Mouse (Mus musculus): ENCODE data around the gene Atp6v1g2. TPM values are rescaled to one million over a fixed set of nuclear protein-coding genes. Genes with fewer than 3 reads are reported as not detected.

The Atp6v1g2 gene
- polyA plus RNA-seq, 1 experiment, result 1.4 TPM

DNA sequence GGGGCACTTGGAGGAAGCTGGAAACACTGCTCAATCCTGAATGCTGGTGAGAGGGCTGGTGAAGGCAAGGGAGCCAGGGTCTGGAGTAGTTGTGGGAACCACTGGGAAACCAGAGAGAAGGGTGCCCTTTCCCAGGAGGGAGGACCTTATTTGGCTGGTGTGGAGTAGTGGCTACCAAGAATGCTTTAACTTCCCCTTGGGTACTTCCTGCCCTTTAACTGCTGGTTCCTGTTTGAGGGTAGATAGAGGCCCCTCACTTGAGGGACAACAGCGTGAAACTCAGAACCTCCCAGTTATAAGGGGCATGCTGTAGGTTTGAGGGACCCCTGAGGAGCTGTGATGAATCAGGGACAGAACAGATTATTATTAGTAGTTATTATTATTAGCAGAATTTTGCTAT, 44.3 kb upstream of the Atp6v1g2 start:
- H3K4me3 ChIP-seq (ENCODE audit: insufficient read depth, poor library complexity, severe bottlenecking), result no peak overlapping the region
- H3ac ChIP-seq (ENCODE audit: control insufficient read depth, insufficient read length, low read depth), result no peak overlapping the region
- no peaks in the 10 kb centered on the region for H3K79me3 ChIP-seq (ENCODE audit: low read depth)
- no peaks in the 10 kb centered on the region for H3K27me3 ChIP-seq (ENCODE audit: control insufficient read depth, insufficient read depth, insufficient read length)
- TF ChIP-seq MYOD1 (IDR thresholded peaks at IDR 0.05; ENCODE audit: control insufficient read depth, insufficient read length, low read depth), result no peak
- TF ChIP-seq CEBPB (IDR thresholded peaks at IDR 0.05; ENCODE audit: low read depth), result no peak
- no peak for TF ChIP-seq CTCF (IDR thresholded peaks at IDR 0.05; ENCODE audit: control insufficient read depth, insufficient read depth, insufficient read length)
- no peak for TF ChIP-seq MYOG (IDR thresholded peaks at IDR 0.05; ENCODE audit: control insufficient read depth, extremely low read depth, insufficient read length)
- no peak for TF ChIP-seq FOSL1 (IDR thresholded peaks at IDR 0.05; ENCODE audit: insufficient read depth, low read length, poor library complexity, severe bottlenecking)
- TF ChIP-seq USF1 (IDR thresholded peaks at IDR 0.05; ENCODE audit: low read depth), result no peak
- no peak for TF ChIP-seq MAX (IDR thresholded peaks at IDR 0.05)
- no peaks in the 10 kb centered on the region for H3K36me3 ChIP-seq (ENCODE audit: control insufficient read depth, insufficient read depth)
- H3K79me2 ChIP-seq (ENCODE audit: control insufficient read depth, insufficient read depth), result no peaks in the 10 kb centered on the region

DNA sequence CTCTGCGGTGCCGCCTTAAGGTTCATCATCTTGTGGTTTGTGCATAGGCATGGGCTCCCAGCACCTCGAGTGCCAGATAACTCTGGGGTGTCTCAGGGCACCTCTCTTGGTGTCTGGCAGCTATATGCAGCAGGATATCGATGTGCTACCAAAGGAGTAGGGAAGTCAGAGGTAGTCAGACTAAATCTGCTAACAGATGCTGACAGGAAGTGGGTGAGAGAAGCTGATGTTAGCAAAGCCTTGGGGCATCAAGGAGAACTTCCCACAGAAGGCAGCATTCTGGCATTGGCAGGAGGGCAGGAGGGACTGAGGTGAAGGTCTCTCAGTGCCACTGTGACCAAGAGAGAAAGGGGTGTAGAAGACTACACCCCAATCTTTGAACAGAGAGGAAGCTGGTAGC, 43.4 kb upstream of the Atp6v1g2 start:
- H3K79me3 ChIP-seq (ENCODE audit: low read depth), result no peaks in the 10 kb centered on the region
- no peaks in the 10 kb centered on the region for H3K36me3 ChIP-seq (ENCODE audit: control insufficient read depth, insufficient read depth)
- no peak overlapping the region for H3K4me3 ChIP-seq (ENCODE audit: insufficient read depth, poor library complexity, severe bottlenecking)
- H3K79me2 ChIP-seq (ENCODE audit: control insufficient read depth, insufficient read depth), result no peaks in the 10 kb centered on the region
- no peak overlapping the region for H3ac ChIP-seq (ENCODE audit: control insufficient read depth, insufficient read length, low read depth)
- H3K27me3 ChIP-seq (ENCODE audit: control insufficient read depth, insufficient read depth, insufficient read length), result no peaks in the 10 kb centered on the region
- TF ChIP-seq USF1 (IDR thresholded peaks at IDR 0.05; ENCODE audit: low read depth) (no peak), MYOG (IDR thresholded peaks at IDR 0.05; ENCODE audit: control insufficient read depth, extremely low read depth, insufficient read length) (no peak), FOSL1 (IDR thresholded peaks at IDR 0.05; ENCODE audit: insufficient read depth, low read length, poor library complexity, severe bottlenecking) (no peak), CTCF (IDR thresholded peaks at IDR 0.05; ENCODE audit: control insufficient read depth, insufficient read depth, insufficient read length) (no peak), MYOD1 (IDR thresholded peaks at IDR 0.05; ENCODE audit: control insufficient read depth, insufficient read length, low read depth) (no peak), MAX (IDR thresholded peaks at IDR 0.05) (no peak), CEBPB (IDR thresholded peaks at IDR 0.05; ENCODE audit: low read depth) (no peak)

GRCm38 (mm10) chr17:35191723-35192122, 41.7 kb upstream of the Atp6v1g2 start:
- H3K4me3 ChIP-seq (ENCODE audit: insufficient read depth, poor library complexity, severe bottlenecking), result no peak overlapping the region
- no peak overlapping the region for H3ac ChIP-seq (ENCODE audit: control insufficient read depth, insufficient read length, low read depth)
- TF ChIP-seq MYOD1 (IDR thresholded peaks at IDR 0.05; ENCODE audit: control insufficient read depth, insufficient read length, low read depth), result no peak
- no peak for TF ChIP-seq CEBPB (IDR thresholded peaks at IDR 0.05; ENCODE audit: low read depth)
- TF ChIP-seq CTCF (IDR thresholded peaks at IDR 0.05; ENCODE audit: control insufficient read depth, insufficient read depth, insufficient read length), result no peak
- no peaks in the 10 kb centered on the region for H3K79me2 ChIP-seq (ENCODE audit: control insufficient read depth, insufficient read depth)
- no peaks in the 10 kb centered on the region for H3K79me3 ChIP-seq (ENCODE audit: low read depth)
- no peaks in the 10 kb centered on the region for H3K36me3 ChIP-seq (ENCODE audit: control insufficient read depth, insufficient read depth)
- no peaks in the 10 kb centered on the region for H3K27me3 ChIP-seq (ENCODE audit: control insufficient read depth, insufficient read depth, insufficient read length)

DNA sequence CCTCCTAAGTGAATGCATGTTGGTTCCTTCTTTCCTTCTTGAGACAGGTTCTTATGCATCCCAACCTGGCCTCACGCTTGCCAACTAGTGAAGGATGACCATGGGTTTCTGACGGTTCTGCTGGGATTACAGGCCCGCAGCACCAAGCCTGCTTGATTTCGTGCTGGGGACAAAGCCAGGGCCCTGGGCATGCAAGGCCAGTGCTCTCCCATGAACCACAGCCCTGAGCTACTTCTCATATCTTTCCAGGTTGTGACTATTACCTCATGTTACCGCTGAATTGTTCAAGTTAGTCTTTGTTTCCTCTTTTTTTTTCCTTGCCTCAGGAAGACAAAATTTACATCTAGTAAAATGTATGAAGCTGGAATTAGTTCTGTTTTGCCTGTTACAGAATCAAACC, 40.5 kb upstream of the Atp6v1g2 start:
- H3K4me3 ChIP-seq (ENCODE audit: insufficient read depth, poor library complexity, severe bottlenecking), result no peak overlapping the region
- no peak for TF ChIP-seq CEBPB (IDR thresholded peaks at IDR 0.05; ENCODE audit: low read depth)
- TF ChIP-seq MYOG (IDR thresholded peaks at IDR 0.05; ENCODE audit: control insufficient read depth, extremely low read depth, insufficient read length), result no peak
- TF ChIP-seq MAX (IDR thresholded peaks at IDR 0.05), result no peak
- TF ChIP-seq FOSL1 (IDR thresholded peaks at IDR 0.05; ENCODE audit: insufficient read depth, low read length, poor library complexity, severe bottlenecking), result no peak
- no peaks in the 10 kb centered on the region for H3K79me3 ChIP-seq (ENCODE audit: low read depth)
- H3K79me2 ChIP-seq (ENCODE audit: control insufficient read depth, insufficient read depth), result no peaks in the 10 kb centered on the region
- no peak overlapping the region for H3ac ChIP-seq (ENCODE audit: control insufficient read depth, insufficient read length, low read depth)
- no peaks in the 10 kb centered on the region for H3K36me3 ChIP-seq (ENCODE audit: control insufficient read depth, insufficient read depth)
- no peaks in the 10 kb centered on the region for H3K27me3 ChIP-seq (ENCODE audit: control insufficient read depth, insufficient read depth, insufficient read length)

DNA sequence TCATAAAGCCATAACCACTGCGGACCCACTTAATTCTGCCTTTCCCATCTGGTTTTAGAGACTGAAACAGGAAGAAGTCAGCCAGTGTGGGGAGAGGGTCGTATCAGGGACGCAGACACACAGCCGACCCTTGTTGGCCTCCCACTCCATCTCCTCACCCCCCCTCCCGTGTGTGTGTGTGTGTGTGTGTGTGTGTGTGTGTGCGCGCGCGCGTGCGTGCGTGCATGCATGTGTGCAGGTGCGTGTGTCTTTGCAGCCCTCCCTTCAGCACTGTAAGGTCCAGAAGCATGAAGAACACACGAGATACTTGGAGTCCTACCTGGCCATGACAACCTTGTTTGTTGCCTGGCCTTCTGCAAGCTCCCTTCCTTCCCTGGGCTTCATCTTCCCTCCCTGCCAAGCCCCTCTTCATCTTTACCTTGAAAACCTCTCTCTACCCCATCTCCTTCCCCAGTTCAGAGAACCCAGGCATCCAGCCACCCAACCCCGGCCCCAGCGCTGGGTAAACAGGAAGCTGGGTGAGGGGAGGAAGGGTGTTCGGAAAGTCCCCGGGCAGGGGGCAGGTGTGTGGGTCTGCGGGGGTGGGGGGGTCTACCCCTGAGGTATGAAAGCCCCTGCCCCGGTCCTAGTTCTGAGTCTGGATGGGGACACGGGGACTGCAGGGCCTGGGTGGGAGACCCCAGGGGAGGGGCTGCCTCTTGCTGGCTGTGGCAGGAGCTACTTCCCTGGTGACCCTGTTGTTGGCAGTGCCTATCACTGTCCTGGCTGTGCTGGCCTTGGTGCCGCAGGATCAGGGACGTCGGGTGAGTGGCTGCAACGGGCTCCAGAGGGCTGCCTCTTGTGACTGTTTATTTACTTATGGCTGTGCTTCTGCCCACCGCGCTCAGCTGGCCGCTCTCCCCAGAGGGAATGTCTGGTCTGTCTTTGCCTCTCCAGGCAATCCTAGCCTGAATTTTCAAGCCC, 39.3 kb upstream of the Atp6v1g2 start, which contains the start of gene Ltb:
Gene Ltb, plus strand, starts transcription at position 559 of the 963 bp plus-strand sequence.
- Histone ChIP-seq H3K79me3 (ENCODE audit: low read depth) (no peaks in the 10 kb centered on the region), H3K4me3 (ENCODE audit: insufficient read depth, poor library complexity, severe bottlenecking) (no peak within 1 kb of the TSS), H3K27me3 (ENCODE audit: control insufficient read depth, insufficient read depth, insufficient read length) (no peaks in the 10 kb centered on the region), H3K36me3 (ENCODE audit: control insufficient read depth, insufficient read depth) (no peaks in the 10 kb centered on the region), H3K79me2 (ENCODE audit: control insufficient read depth, insufficient read depth) (no peaks in the 10 kb centered on the region), H3ac (ENCODE audit: control insufficient read depth, insufficient read length, low read depth) (no peak within 1 kb of the TSS)
- no peak for TF ChIP-seq MYOD1 (IDR thresholded peaks at IDR 0.05; ENCODE audit: control insufficient read depth, insufficient read length, low read depth)
- TF ChIP-seq MYOG (IDR thresholded peaks at IDR 0.05; ENCODE audit: control insufficient read depth, extremely low read depth, insufficient read length), result no peak
- TF ChIP-seq FOSL1 (IDR thresholded peaks at IDR 0.05; ENCODE audit: insufficient read depth, low read length, poor library complexity, severe bottlenecking), result no peak
- TF ChIP-seq USF1 (IDR thresholded peaks at IDR 0.05; ENCODE audit: low read depth), result no peak
- TF ChIP-seq CTCF (IDR thresholded peaks at IDR 0.05; ENCODE audit: control insufficient read depth, insufficient read depth, insufficient read length), result no peak
- TF ChIP-seq CEBPB (IDR thresholded peaks at IDR 0.05; ENCODE audit: low read depth), result no peak
- TF ChIP-seq MAX (IDR thresholded peaks at IDR 0.05), result no peak
